ENCODE assay signal across 11 mouse cellular contexts in genomic region chr10:81382039-81382438, GRCm38 (mm10). TPM values are rescaled to one million over a fixed set of nuclear protein-coding genes. Genes with fewer than 3 reads are reported as not detected.
DNase-seq lines count a peak whose midpoint lies in the region; ATAC-seq lines count a peak whose summit lies in the region.
"Had no signal": no experiment of that assay in that cellular context is flagged by ENCODE, and none has a peak within 500 bp of the region (broad histone marks: within the 10 kb centered on the region; RNA-seq: fewer than 3 reads in every experiment).

No protein-coding gene starts in this region.

- H3K36me3 ChIP-seq in midbrain, embryonic 13.5 days: peaks cover 15% of the 10 kb centered on the region
- H3K36me3 ChIP-seq in midbrain, embryonic 14.5 days (ENCODE audit: control insufficient read depth, insufficient read depth, low read length): peaks cover 13% of the 10 kb centered on the region
- peaks cover 13% of the 10 kb centered on the region; the same call in 1 of the 2 replicates for H3K36me3 ChIP-seq in liver, embryonic 11.5 days (ENCODE audit: control insufficient read depth, insufficient read depth, low read length)

- no peaks in the 10 kb centered on the region for H3K27me3 ChIP-seq in midbrain, embryonic 13.5 days
- H3K27me3 ChIP-seq in midbrain, embryonic 14.5 days (ENCODE audit: control insufficient read depth, insufficient read depth, low read length): no peaks in the 10 kb centered on the region
- H3K27me3 ChIP-seq in liver, embryonic 11.5 days (replicated peaks; ENCODE audit: control insufficient read depth, insufficient read depth, low read length): no peaks in the 10 kb centered on the region

- no peak for ATAC-seq in midbrain, embryonic 13.5 days
- ATAC-seq in midbrain, embryonic 14.5 days (ENCODE audit: low FRiP score, low TSS enrichment): no peak
- ATAC-seq in liver, embryonic 11.5 days (replicated peaks; ENCODE audit: low FRiP score): peak; percentile 47

- DNase-seq in cerebellum, adult 9-11 months: peak; percentile 61
- no peak for DNase-seq in cerebellum, adult 11 months
- DNase-seq in midbrain, embryonic 14.5 days: no peak
- no peak for DNase-seq in liver, embryonic 11.5 days (ENCODE audit: low spot score)
- DNase-seq in spleen, postnatal 14 days (ENCODE audit: low spot score in 2 of 2): peak; percentile 79 to 86
- DNase-seq in layer of hippocampus, postnatal 10 days (ENCODE audit: low spot score in 2 of 2): no peak
- no peak for DNase-seq in right cerebral cortex, postnatal 4 days
- DNase-seq: cerebellum, adult 2 months; thymus, adult 18-20 months had no signal

- H3K9ac ChIP-seq in midbrain, embryonic 13.5 days (replicated peaks): 0 out of 2 replicates have a peak overlapping the region, but pooled peaks have one; percentile 16
- no peak overlapping the region for H3K9ac ChIP-seq in midbrain, embryonic 14.5 days (replicated peaks; ENCODE audit: low read length)
- peak overlapping the region; percentile 39 for H3K9ac ChIP-seq in liver, embryonic 11.5 days (ENCODE audit: low read depth, low read length)

- H3K4me1 ChIP-seq in midbrain, embryonic 13.5 days (replicated peaks): peaks cover 28% of the 10 kb centered on the region
- H3K4me1 ChIP-seq in midbrain, embryonic 14.5 days (ENCODE audit: control insufficient read depth, insufficient read depth, low read length): peaks cover 20% of the 10 kb centered on the region
- H3K4me1 ChIP-seq in liver, embryonic 11.5 days (replicated peaks; ENCODE audit: control insufficient read depth, insufficient read depth, low read length): peaks cover 44% of the 10 kb centered on the region

- H3K4me3 ChIP-seq in midbrain, embryonic 13.5 days (replicated peaks): no peak overlapping the region
- H3K4me3 ChIP-seq in midbrain, embryonic 14.5 days (replicated peaks; ENCODE audit: low read depth, low read length): no peak overlapping the region
- no peak overlapping the region for H3K4me3 ChIP-seq in liver, embryonic 11.5 days (ENCODE audit: low read depth, low read length)

- no peaks in the 10 kb centered on the region for H3K9me3 ChIP-seq in midbrain, embryonic 13.5 days
- H3K9me3 ChIP-seq in midbrain, embryonic 14.5 days (ENCODE audit: control insufficient read depth, low read length): no peaks in the 10 kb centered on the region
- no peaks in the 10 kb centered on the region for H3K9me3 ChIP-seq in liver, embryonic 11.5 days (ENCODE audit: control insufficient read depth, low read length)

- WGBS in midbrain, embryonic 13.5 days: 89% methylated on average over 5 of the region's 5 CpGs
- 89% methylated on average over 5 of the region's 5 CpGs for WGBS in midbrain, embryonic 14.5 days
- WGBS in liver, embryonic 11.5 days: 35% methylated on average over 5 of the region's 5 CpGs

- H3K4me2 ChIP-seq in midbrain, embryonic 13.5 days (replicated peaks): no peak overlapping the region
- H3K4me2 ChIP-seq in midbrain, embryonic 14.5 days (ENCODE audit: low read length): no peak overlapping the region
- H3K4me2 ChIP-seq in liver, embryonic 11.5 days: peak overlapping the region; percentile 31
- H3K4me2 ChIP-seq: midbrain, embryonic 11.5 days had no signal

- no peak overlapping the region for H3K27ac ChIP-seq in midbrain, embryonic 13.5 days
- H3K27ac ChIP-seq in midbrain, embryonic 14.5 days (replicated peaks; ENCODE audit: low read depth, low read length): no peak overlapping the region
- peak overlapping the region; percentile 78 for H3K27ac ChIP-seq in liver, embryonic 11.5 days (ENCODE audit: low read depth, low read length)

RNA-seq across cellular contexts. Expression of gene Dohh, which starts 2.2 kb away (rescaled TPM):
- polyA plus RNA-seq in midbrain, embryonic 13.5 days (2015; fragmentation: Nextera tagmentation; extraction: Ambion mirVana): 73.5 TPM in 2 replicates
- polyA plus RNA-seq in midbrain, embryonic 14.5 days (2014; fragmentation: Nextera tagmentation; extraction: Ambion mirVana): 59.5 and 79.6 TPM in 2 replicates
- polyA plus RNA-seq in liver, embryonic 11.5 days (2014; fragmentation: Nextera tagmentation; extraction: Ambion mirVana): 97.4 and 99.3 TPM in 2 replicates
- 10 to 100 TPM; 72.0 to 77.3 TPM for total RNA-seq in layer of hippocampus, postnatal 10 days (2021)

RNA-seq across cellular contexts. Expression of gene Gm48551, which starts 2.2 kb away (rescaled TPM):
- polyA plus RNA-seq in midbrain, embryonic 13.5 days (2015; fragmentation: Nextera tagmentation; extraction: Ambion mirVana): 6.9 and 7.2 TPM in 2 replicates
- 4.5 and 8.2 TPM in 2 replicates for polyA plus RNA-seq in midbrain, embryonic 14.5 days (2014; fragmentation: Nextera tagmentation; extraction: Ambion mirVana)
- 1.3 and 1.9 TPM in 2 replicates for polyA plus RNA-seq in liver, embryonic 11.5 days (2014; fragmentation: Nextera tagmentation; extraction: Ambion mirVana)
- 1 to 10 TPM; 2.3 to 4.5 TPM for total RNA-seq in layer of hippocampus, postnatal 10 days (2021)

RNA-seq across cellular contexts. Expression of gene Fzr1, which starts 3.7 kb away (rescaled TPM):
- polyA plus RNA-seq in midbrain, embryonic 13.5 days (2015; fragmentation: Nextera tagmentation; extraction: Ambion mirVana): 127 and 133 TPM in 2 replicates
- polyA plus RNA-seq in midbrain, embryonic 14.5 days (2014; fragmentation: Nextera tagmentation; extraction: Ambion mirVana): 122 and 146 TPM in 2 replicates
- polyA plus RNA-seq in liver, embryonic 11.5 days (2014; fragmentation: Nextera tagmentation; extraction: Ambion mirVana): 74.0 and 75.9 TPM in 2 replicates
- 10 to 100 TPM; 81.2 to 85.2 TPM for total RNA-seq in layer of hippocampus, postnatal 10 days (2021)

RNA-seq across cellular contexts. Expression of gene Gm48552, which starts 6.8 kb away (rescaled TPM):
- polyA plus RNA-seq in midbrain, embryonic 13.5 days (2015; fragmentation: Nextera tagmentation; extraction: Ambion mirVana): 1.2 and 2.1 TPM in 2 replicates
- 1.3 and 2.9 TPM in 2 replicates for polyA plus RNA-seq in midbrain, embryonic 14.5 days (2014; fragmentation: Nextera tagmentation; extraction: Ambion mirVana)
- polyA plus RNA-seq in liver, embryonic 11.5 days (2014; fragmentation: Nextera tagmentation; extraction: Ambion mirVana): 0.62 and 0.67 TPM in 2 replicates
- total RNA-seq in layer of hippocampus, postnatal 10 days (2021): 1 to 10 TPM; 1.1 to 3.5 TPM

RNA-seq across cellular contexts. Expression of gene Smim24, which starts 10.8 kb away (rescaled TPM):
- 1.4 and 1.9 TPM in 2 replicates for polyA plus RNA-seq in midbrain, embryonic 13.5 days (2015; fragmentation: Nextera tagmentation; extraction: Ambion mirVana)
- 1.0 and 1.2 TPM in 2 replicates for polyA plus RNA-seq in midbrain, embryonic 14.5 days (2014; fragmentation: Nextera tagmentation; extraction: Ambion mirVana)
- 3.8 and 4.5 TPM in 2 replicates for polyA plus RNA-seq in liver, embryonic 11.5 days (2014; fragmentation: Nextera tagmentation; extraction: Ambion mirVana)
- 1 to 10 TPM; 2.6 to 3.0 TPM for total RNA-seq in layer of hippocampus, postnatal 10 days (2021)

Comparison
In these comparisons a context has a peak if more than half of its experiments do, and no peak if none do; other contexts are left out.
1. DNase-seq: peak in cerebellum, adult 9-11 months (single experiment) and spleen, postnatal 14 days (2 of 2); none in cerebellum, adult 11 months (single experiment), midbrain, embryonic 14.5 days (single experiment), liver, embryonic 11.5 days (single experiment), layer of hippocampus, postnatal 10 days (0 of 2) and right cerebral cortex, postnatal 4 days (single experiment).